Mouse (Mus musculus): ENCODE results near the gene Olfr373.
A peak's percentile ranks its signal among the peaks of the same experiment; 100 is the strongest.

Gene Olfr373

GRCm38 (mm10) chr8:72134756-72135445, 51.9 kb downstream of the Olfr373 start, which contains the start of gene Tpm4:
TSS of gene Tpm4 (plus strand) at chr8:72134975.
- DNase-seq: peak; percentile 83 to 85

GRCm38 (mm10) chr8:72135446-72136301, 52.7 kb downstream of the Olfr373 start:
- peak; percentile 62 to 70 for DNase-seq

DNA sequence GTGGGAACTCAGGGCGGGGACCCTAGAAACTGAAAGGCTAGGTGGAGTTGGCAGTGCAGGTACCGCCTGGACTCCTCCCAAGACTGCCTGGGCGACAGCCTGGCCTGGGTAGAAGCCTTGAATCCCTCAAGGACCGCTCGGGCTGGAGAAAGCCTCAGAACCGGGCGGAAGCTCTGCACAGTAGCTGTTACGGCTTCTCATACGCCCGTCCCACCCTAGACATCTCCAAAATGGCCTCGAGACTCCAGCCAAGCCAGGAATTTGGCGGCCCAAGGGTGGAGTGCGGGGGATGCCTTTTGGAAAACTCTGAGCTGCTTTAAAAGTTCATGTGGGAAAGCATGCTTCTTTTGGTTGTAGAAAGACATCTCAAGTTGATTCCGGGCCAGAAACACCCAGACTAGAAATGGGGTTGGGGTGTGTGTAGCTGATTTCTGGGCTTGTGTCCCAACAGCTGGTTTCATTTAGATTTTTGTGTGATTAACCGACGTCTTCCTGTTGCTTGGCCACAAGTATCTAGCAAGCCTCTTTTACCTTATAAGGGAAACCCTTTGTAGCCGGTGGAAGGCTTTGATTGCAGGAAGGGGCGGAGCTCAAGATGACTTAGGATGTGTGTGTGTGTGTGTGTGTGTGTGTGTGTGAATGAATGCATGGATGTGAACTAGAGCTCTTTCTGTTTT, 53.5 kb downstream of the Olfr373 start:
- DNase-seq: peak; percentile 72 to 80

- DNase-seq: no peak
Observed at GRCm38 (mm10) chr8:72137431-72137830, 54.5 kb downstream of the Olfr373 start.

DNA sequence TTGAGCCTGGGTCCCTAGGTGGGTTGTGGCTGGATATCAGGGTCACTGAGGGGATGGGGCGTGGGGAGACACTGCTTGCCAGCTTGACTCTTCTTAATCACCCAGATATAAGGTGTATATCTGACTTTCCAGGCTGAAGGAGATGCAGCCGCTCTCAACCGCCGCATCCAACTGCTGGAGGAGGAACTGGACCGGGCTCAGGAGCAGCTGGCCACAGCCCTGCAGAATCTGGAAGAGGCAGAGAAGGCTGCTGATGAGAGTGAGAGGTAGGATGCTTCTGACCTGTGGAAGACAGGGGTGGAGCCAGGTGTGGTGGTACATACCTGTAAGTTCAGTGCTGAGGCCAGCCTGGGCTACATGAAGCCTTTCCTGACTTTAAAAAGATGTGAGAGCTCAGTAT, 55.5 kb downstream of the Olfr373 start:
- DNase-seq: no peak

- no peak for DNase-seq
Observed at GRCm38 (mm10) chr8:72143256-72143824, 60.4 kb downstream of the Olfr373 start.

- no peak for DNase-seq
Observed at GRCm38 (mm10) chr8:72144345-72144975, 61.5 kb downstream of the Olfr373 start.

DNA sequence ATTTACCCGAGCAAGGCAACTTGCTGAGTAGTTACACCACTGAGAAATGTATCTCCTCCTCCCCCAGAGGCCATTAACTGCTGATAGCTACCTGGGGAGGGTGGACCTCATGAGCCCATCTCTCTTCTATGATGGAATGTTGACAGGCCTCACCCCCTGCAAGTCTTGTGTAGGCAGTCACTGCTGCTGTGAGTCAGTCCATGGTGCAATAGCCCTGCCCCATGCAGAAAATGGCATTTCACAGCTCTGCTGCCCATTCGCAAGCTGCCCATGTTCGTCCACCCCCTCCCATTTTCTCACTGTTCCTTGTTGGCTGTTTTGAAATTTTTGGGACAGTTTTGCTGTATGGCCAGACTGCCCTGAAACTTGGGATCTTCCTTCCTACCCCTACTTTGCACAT, 62.5 kb downstream of the Olfr373 start:
- no peak for DNase-seq

DNA sequence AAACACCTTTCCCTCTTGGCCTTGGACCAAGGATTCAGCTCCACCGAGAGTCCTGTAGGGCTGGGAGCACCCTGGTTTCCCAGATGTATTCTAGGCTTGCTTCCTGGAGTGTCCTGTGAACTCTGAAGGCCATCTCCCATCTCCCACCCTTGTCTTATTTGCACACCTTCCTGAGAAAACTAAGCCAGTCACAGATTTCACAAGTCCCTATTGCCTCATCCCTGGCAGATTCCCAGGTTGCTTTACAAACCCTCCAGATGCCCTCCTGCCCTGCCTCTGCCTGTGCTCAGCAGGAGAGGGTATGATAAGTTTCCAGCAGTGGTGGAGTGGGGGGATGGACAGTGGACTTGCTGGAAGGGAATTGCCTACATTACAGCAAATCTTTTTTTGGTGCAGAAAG, 63.1 kb downstream of the Olfr373 start:
- DNase-seq: no peak

DNA sequence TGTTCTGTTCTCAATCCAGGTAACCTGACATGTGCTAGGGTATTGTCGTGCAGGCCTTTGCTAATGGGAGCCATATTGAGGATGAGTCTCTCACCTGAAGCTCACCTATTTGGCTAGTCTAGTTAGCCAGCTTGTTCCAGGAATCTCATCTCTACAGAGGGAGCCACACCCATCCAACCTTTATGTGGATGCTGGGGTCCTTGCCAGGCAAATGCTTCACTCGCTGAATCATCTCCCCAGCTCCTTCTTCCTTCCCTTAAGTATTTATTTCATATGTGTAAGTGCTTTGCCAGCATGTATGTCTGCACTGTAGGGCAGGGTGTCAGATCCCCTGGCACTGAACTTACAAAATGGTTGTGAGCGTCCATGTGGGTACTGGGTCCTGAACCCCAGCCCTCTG, 63.6 kb downstream of the Olfr373 start:
- no peak for DNase-seq

DNA sequence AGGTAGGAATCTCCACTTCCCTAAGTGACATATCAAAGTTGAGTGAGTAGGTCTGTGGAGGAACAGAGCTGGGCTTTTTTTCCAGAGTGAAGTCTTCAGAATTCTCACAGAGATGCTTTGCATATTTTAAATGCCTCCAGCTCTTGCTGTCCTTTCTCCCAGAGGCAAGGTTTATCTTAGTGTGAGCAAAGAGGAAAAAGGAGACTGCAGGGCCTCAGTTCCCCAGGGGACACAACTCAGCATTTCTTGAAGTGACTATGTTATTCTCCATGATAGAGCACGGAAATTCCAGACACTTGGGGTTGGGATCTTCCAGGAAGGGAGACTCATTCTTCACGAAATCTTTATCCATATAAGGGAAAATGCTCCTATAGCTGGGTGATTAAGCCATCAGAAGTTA, 64.3 kb downstream of the Olfr373 start:
- DNase-seq: no peak

DNA sequence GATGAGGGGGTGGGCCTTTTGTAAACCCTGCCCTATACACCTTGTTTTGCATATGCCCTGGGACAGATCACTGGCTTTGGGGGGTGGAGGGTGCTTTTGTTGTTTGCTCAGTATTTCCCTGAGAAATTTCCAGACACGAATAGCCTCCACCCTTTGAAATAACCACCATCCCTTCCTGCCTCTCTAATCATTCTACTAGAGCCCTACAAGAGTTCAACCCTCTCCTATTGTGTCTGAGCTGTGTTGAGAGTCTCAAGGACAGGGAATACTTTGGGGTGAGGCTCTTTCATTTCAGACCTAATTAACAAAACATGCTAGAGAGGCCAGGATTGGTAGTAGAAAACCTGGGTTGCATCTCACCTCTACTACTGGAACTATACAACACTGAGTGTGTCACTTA, 66.1 kb downstream of the Olfr373 start:
- DNase-seq: no peak

GRCm38 (mm10) chr8:72151418-72152078, 68.6 kb downstream of the Olfr373 start:
- no peak for DNase-seq

All from B cell, adult 2 months (primary cell).